9 mouse cellular contexts compared by ENCODE assay signal in the genomic region with DNA sequence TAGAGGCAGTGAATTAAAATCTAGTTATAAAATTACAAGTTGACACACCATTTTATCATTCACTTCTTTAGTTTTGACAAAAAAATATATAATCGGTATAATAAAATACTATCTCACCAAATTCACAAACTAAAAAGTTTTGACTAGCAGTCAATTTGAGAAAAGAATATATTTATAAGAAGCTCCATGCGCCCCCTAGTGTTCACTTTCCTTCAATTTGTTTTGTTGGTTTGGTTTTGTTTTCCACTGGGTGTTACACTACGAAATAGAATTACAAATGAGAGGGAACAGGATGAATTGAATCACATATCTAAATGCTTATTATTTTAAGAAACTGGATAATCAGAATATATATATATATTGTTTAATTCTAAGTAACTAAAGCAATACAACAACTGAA.
DNase-seq lines count a peak whose midpoint lies in the region; ATAC-seq lines count a peak whose summit lies in the region.
"Had no signal": no experiment of that assay in that cellular context is flagged by ENCODE, and none has a peak within 500 bp of the region (broad histone marks: within the 10 kb centered on the region; RNA-seq: fewer than 3 reads in every experiment).

No protein-coding gene starts in this region.

- H3K9me3 ChIP-seq in forebrain, embryonic 11.5 days (ENCODE audit: control insufficient read depth, low read length): no peaks in the 10 kb centered on the region
- H3K9me3 ChIP-seq in forebrain, embryonic 13.5 days (replicated peaks): no peaks in the 10 kb centered on the region
- H3K9me3 ChIP-seq in limb, embryonic 11.5 days (ENCODE audit: control insufficient read depth, low read length): no peaks in the 10 kb centered on the region
- no peaks in the 10 kb centered on the region for H3K9me3 ChIP-seq in limb, embryonic 10.5 days (replicated peaks)
- H3K9me3 ChIP-seq in embryonic facial prominence, embryonic 10.5 days: no peaks in the 10 kb centered on the region
- H3K9me3 ChIP-seq in neural tube, embryonic 11.5 days (ENCODE audit: control insufficient read depth, low read length): no peaks in the 10 kb centered on the region
- H3K9me3 ChIP-seq: megakaryocyte, embryonic 14.5 days had no signal

- no peak overlapping the region for H3K27ac ChIP-seq in forebrain, embryonic 11.5 days (ENCODE audit: low read depth, low read length)
- no peak overlapping the region for H3K27ac ChIP-seq in forebrain, embryonic 13.5 days
- H3K27ac ChIP-seq in limb, embryonic 11.5 days (replicated peaks; ENCODE audit: low read depth, low read length): no peak overlapping the region
- H3K27ac ChIP-seq in limb, embryonic 10.5 days: no peak overlapping the region
- H3K27ac ChIP-seq in embryonic facial prominence, embryonic 10.5 days (replicated peaks): no peak overlapping the region
- H3K27ac ChIP-seq in neural tube, embryonic 11.5 days (ENCODE audit: low read depth, low read length): no peak overlapping the region

- H3K27me3 ChIP-seq in forebrain, embryonic 11.5 days (ENCODE audit: control insufficient read depth, insufficient read depth, low read length): no peaks in the 10 kb centered on the region
- no peaks in the 10 kb centered on the region for H3K27me3 ChIP-seq in forebrain, embryonic 13.5 days
- no peaks in the 10 kb centered on the region for H3K27me3 ChIP-seq in limb, embryonic 11.5 days (ENCODE audit: control insufficient read depth, insufficient read depth, low read length)
- H3K27me3 ChIP-seq in limb, embryonic 10.5 days (ENCODE audit: low read depth, poor library complexity, severe bottlenecking): no peaks in the 10 kb centered on the region
- no peaks in the 10 kb centered on the region for H3K27me3 ChIP-seq in embryonic facial prominence, embryonic 10.5 days (replicated peaks; ENCODE audit: low read depth, poor library complexity, severe bottlenecking)
- no peaks in the 10 kb centered on the region for H3K27me3 ChIP-seq in neural tube, embryonic 11.5 days (ENCODE audit: control insufficient read depth, insufficient read depth, low read length)
- H3K27me3 ChIP-seq: megakaryocyte, embryonic 14.5 days had no signal

- DNase-seq in forebrain, embryonic 11.5 days (ENCODE audit: low spot score): peak; percentile 49
- DNase-seq in limb, embryonic 11.5 days (ENCODE audit: low spot score): peak; percentile 48
- DNase-seq in limb, embryonic 10.5 days (ENCODE audit: low spot score): no peak
- peak; percentile 71 for DNase-seq in NIH3T3 (ENCODE audit: low read depth)
- DNase-seq in embryonic facial prominence, embryonic 10.5 days (ENCODE audit: low spot score): peak; percentile 16
- DNase-seq in neural tube, embryonic 11.5 days (ENCODE audit: low spot score): peak; percentile 32

- no peaks in the 10 kb centered on the region for H3K36me3 ChIP-seq in forebrain, embryonic 11.5 days (ENCODE audit: control insufficient read depth, insufficient read depth, low read length)
- no peaks in the 10 kb centered on the region for H3K36me3 ChIP-seq in forebrain, embryonic 13.5 days (ENCODE audit: poor library complexity, severe bottlenecking)
- H3K36me3 ChIP-seq in limb, embryonic 11.5 days (ENCODE audit: control insufficient read depth, insufficient read depth, low read length): no peaks in the 10 kb centered on the region
- no peaks in the 10 kb centered on the region for H3K36me3 ChIP-seq in limb, embryonic 10.5 days
- no peaks in the 10 kb centered on the region for H3K36me3 ChIP-seq in embryonic facial prominence, embryonic 10.5 days (replicated peaks)
- no peaks in the 10 kb centered on the region for H3K36me3 ChIP-seq in neural tube, embryonic 11.5 days (ENCODE audit: control insufficient read depth, insufficient read depth, low read length)

- H3K4me2 ChIP-seq in forebrain, embryonic 11.5 days (ENCODE audit: low read depth, low read length, severe bottlenecking): no peak overlapping the region
- H3K4me2 ChIP-seq in forebrain, embryonic 13.5 days: no peak overlapping the region
- no peak overlapping the region for H3K4me2 ChIP-seq in limb, embryonic 11.5 days (ENCODE audit: low read depth, severe bottlenecking)
- no peak overlapping the region for H3K4me2 ChIP-seq in neural tube, embryonic 11.5 days (ENCODE audit: low read depth)

- 37% methylated on average over 3 of the region's 3 CpGs for WGBS in forebrain, embryonic 11.5 days
- 30% methylated on average over 3 of the region's 3 CpGs for WGBS in forebrain, embryonic 13.5 days
- 28% methylated on average over 3 of the region's 3 CpGs for WGBS in limb, embryonic 11.5 days
- WGBS in limb, embryonic 10.5 days: 38% methylated on average over 3 of the region's 3 CpGs
- WGBS in embryonic facial prominence, embryonic 10.5 days: 36% methylated on average over 3 of the region's 3 CpGs
- WGBS in neural tube, embryonic 11.5 days: 37% methylated on average over 3 of the region's 3 CpGs

- no peak overlapping the region for H3K9ac ChIP-seq in forebrain, embryonic 11.5 days (ENCODE audit: low read length)
- H3K9ac ChIP-seq in forebrain, embryonic 13.5 days: no peak overlapping the region
- H3K9ac ChIP-seq in limb, embryonic 11.5 days (ENCODE audit: low read length): no peak overlapping the region
- H3K9ac ChIP-seq in neural tube, embryonic 11.5 days (ENCODE audit: low read length): no peak overlapping the region

- ATAC-seq in forebrain, embryonic 11.5 days (replicated peaks; ENCODE audit: low FRiP score): no peak
- ATAC-seq in forebrain, embryonic 13.5 days: no peak
- no peak for ATAC-seq in limb, embryonic 11.5 days (ENCODE audit: insufficient number of reproducible peaks, low FRiP score, low TSS enrichment, low read depth)
- no peak for ATAC-seq in neural tube, embryonic 11.5 days (ENCODE audit: insufficient read depth, low FRiP score, low TSS enrichment)
- no peak for ATAC-seq in erythroblast, adult 5-6 weeks (replicated peaks; ENCODE audit: low FRiP score, poor library complexity, severe bottlenecking)

- H3K4me3 ChIP-seq in forebrain, embryonic 11.5 days (ENCODE audit: low read depth, low read length): no peak overlapping the region
- no peak overlapping the region for H3K4me3 ChIP-seq in forebrain, embryonic 13.5 days
- no peak overlapping the region for H3K4me3 ChIP-seq in limb, embryonic 11.5 days (ENCODE audit: low read depth, low read length)
- no peak overlapping the region for H3K4me3 ChIP-seq in limb, embryonic 10.5 days
- H3K4me3 ChIP-seq in embryonic facial prominence, embryonic 10.5 days: no peak overlapping the region
- no peak overlapping the region for H3K4me3 ChIP-seq in neural tube, embryonic 11.5 days (ENCODE audit: low read depth, low read length)
- H3K4me3 ChIP-seq: megakaryocyte, embryonic 14.5 days had no signal

- H3K4me1 ChIP-seq in forebrain, embryonic 11.5 days (replicated peaks; ENCODE audit: control insufficient read depth, insufficient read depth, low read length): no peaks in the 10 kb centered on the region
- no peaks in the 10 kb centered on the region for H3K4me1 ChIP-seq in forebrain, embryonic 13.5 days
- H3K4me1 ChIP-seq in limb, embryonic 11.5 days (ENCODE audit: control insufficient read depth, insufficient read depth, low read length): no peaks in the 10 kb centered on the region
- H3K4me1 ChIP-seq in limb, embryonic 10.5 days: no peaks in the 10 kb centered on the region
- H3K4me1 ChIP-seq in embryonic facial prominence, embryonic 10.5 days: no peaks in the 10 kb centered on the region
- no peaks in the 10 kb centered on the region for H3K4me1 ChIP-seq in neural tube, embryonic 11.5 days (ENCODE audit: control insufficient read depth, insufficient read depth, low read length)
- H3K4me1 ChIP-seq: megakaryocyte, embryonic 14.5 days had no signal
